Mouse (Mus musculus): ENCODE measurements around the gene Napa. TPM values are rescaled to one million over a fixed set of nuclear protein-coding genes. Genes with fewer than 3 reads are reported as not detected.
A peak's percentile ranks its signal among the peaks of the same experiment; 100 is the strongest.

Napa gene
- polyA plus RNA-seq, 1 experiment from 2014 or later = 233 TPM

DNA sequence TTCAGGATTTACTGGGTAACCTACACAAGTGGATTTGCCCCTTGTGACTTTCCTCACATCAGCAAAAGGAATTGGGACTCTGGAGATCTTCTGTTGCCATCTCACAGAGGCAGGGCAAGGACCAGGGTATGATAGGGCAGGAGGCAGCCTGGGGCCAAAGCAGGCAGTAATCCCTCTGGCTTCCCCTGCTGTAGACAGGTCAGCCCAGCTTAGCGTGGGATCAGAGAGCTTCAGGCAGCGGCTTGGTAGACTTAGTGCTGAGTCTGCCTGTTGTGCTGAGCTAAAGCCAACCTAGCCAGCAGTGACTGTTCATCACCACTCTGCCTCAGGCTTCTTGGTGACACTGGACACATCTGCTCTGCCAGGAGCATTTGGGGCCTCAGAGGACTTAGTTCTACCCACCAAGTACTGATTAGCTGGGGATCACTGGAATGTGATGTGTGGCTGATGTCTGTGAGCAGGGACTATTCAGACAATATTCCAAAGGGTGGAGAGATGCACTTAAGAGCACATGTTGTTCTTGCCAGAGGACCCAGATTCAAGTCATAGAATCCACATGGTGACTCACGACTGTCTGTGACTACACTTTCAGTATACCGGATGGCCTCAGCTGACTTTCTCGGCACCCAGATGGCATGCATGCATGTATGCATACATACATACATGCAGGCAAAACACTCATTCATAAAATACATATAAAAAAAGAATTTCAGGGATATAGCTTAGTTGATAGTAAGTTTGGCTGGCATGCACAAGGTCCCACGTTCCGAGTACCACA, 6.5 kb downstream of the Napa start:
- Histone ChIP-seq H3K9ac (ENCODE audit: low read depth, low read length) (no peak overlapping the region), H3K27ac (ENCODE audit: low read length) (no peak overlapping the region), H3K27me3 (replicated peaks; ENCODE audit: control insufficient read depth, insufficient read depth, low read length) (no peaks in the 10 kb centered on the region), H3K36me3 (ENCODE audit: control insufficient read depth, insufficient read depth, low read length) (peaks cover 18% of the 10 kb centered on the region), H3K4me1 (ENCODE audit: control insufficient read depth, insufficient read depth, low read length) (peaks cover 13% of the 10 kb centered on the region), H3K9me3 (ENCODE audit: control insufficient read depth, low read length) (no peaks in the 10 kb centered on the region), H3K4me2 (ENCODE audit: low read depth, low read length) (no peak overlapping the region), H3K4me3 (ENCODE audit: low read length) (no peak overlapping the region)
- WGBS = 93% methylated on average over 7 of the region's 7 CpGs
- ATAC-seq = no peak

DNA sequence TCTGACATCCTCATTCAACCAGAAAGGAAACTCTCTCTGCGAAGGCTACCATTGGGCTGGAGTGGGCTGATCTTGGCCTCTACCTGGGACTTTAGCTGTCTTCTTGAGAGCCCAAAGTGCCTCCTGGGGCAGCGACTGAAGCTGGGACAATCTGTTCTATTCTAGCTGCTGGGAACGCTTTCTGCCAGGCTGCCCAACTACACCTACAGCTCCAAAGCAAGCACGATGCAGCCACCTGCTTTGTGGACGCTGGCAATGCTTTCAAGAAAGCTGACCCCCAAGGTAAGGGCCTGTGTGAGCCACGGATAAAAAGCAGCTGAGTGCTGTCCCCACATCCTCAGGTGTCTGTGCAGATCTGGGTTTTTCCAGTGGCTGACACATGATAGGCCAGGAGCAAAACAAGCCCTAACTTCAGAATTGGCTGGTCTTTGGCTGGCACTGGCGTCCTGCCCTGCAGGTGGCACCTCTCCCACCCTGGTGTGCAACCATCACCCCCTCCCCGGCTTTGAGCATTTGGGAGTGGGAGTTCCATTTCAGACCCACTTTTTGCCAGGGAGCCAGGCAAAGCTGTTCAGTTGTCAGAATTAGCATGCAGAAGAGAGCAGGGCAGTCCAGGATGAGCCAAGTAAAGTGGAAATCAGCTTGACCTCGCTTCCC, 10.8 kb downstream of the Napa start:
- WGBS = 93% methylated on average over 9 of the region's 9 CpGs
- H3K4me1 ChIP-seq (ENCODE audit: control insufficient read depth, insufficient read depth, low read length) = no peaks in the 10 kb centered on the region
- H3K36me3 ChIP-seq (ENCODE audit: control insufficient read depth, insufficient read depth, low read length) = peaks cover 19% of the 10 kb centered on the region
- no peak overlapping the region for H3K4me3 ChIP-seq (ENCODE audit: low read length)
- H3K4me2 ChIP-seq (ENCODE audit: low read depth, low read length) = no peak overlapping the region
- no peaks in the 10 kb centered on the region for H3K9me3 ChIP-seq (ENCODE audit: control insufficient read depth, low read length)
- H3K9ac ChIP-seq (ENCODE audit: low read depth, low read length) = no peak overlapping the region
- no peak for ATAC-seq
- no peaks in the 10 kb centered on the region for H3K27me3 ChIP-seq (replicated peaks; ENCODE audit: control insufficient read depth, insufficient read depth, low read length)
- no peak overlapping the region for H3K27ac ChIP-seq (ENCODE audit: low read length)

GRCm38 (mm10) chr7:16110158-16110557, 11.9 kb downstream of the Napa start:
- no peak for ATAC-seq
- Histone ChIP-seq H3K4me2 (ENCODE audit: low read depth, low read length) (no peak overlapping the region), H3K36me3 (ENCODE audit: control insufficient read depth, insufficient read depth, low read length) (peaks cover 24% of the 10 kb centered on the region), H3K27me3 (replicated peaks; ENCODE audit: control insufficient read depth, insufficient read depth, low read length) (no peaks in the 10 kb centered on the region), H3K4me3 (ENCODE audit: low read length) (no peak overlapping the region), H3K27ac (ENCODE audit: low read length) (no peak overlapping the region), H3K4me1 (ENCODE audit: control insufficient read depth, insufficient read depth, low read length) (no peaks in the 10 kb centered on the region), H3K9me3 (ENCODE audit: control insufficient read depth, low read length) (no peaks in the 10 kb centered on the region), H3K9ac (ENCODE audit: low read depth, low read length) (no peak overlapping the region)
- 95% methylated on average over 8 of the region's 8 CpGs for WGBS

DNA sequence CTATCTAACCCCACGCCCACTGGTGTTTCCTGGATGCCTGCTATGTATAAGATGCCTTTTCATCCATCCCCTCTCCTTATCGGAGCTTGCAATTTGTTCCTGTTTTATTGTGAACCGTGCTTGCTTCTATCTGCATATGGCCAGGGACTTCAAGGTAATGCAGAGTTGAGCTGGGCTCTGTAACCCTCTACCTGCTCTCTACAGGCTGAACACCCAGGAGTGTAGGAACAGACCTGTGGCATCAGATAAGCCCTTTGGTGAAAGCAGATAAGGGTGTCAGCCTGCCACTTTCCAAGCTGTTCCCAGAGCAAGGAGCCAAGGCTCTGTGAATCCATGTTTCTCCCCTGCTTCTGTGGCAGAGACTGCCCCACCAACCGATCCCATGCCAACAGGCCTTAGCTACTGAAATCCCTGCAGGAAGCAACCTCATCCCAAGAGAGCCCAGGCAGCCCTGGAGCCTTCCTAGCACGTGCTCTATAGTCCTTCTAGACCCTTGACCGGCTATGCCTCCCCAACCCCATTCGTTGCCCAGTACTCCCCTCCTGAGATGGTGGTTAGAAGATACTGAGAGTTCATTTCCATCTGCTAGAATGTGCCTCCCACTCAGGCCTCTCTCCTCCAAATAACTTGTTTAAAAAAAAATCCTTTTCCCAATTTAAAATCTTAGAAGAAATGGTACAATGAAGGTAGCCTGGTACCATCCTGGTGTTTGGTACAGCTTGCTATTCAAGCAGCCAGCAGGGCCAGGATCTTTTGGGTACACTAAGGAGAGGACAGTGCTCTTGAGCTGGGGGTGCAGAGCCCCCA, 13.2 kb downstream of the Napa start:
- no peaks in the 10 kb centered on the region for H3K9me3 ChIP-seq (ENCODE audit: control insufficient read depth, low read length)
- peaks cover 34% of the 10 kb centered on the region for H3K36me3 ChIP-seq (ENCODE audit: control insufficient read depth, insufficient read depth, low read length)
- H3K4me3 ChIP-seq (ENCODE audit: low read length) = no peak overlapping the region
- no peak overlapping the region for H3K9ac ChIP-seq (ENCODE audit: low read depth, low read length)
- H3K27ac ChIP-seq (ENCODE audit: low read length) = no peak overlapping the region
- H3K4me1 ChIP-seq (ENCODE audit: control insufficient read depth, insufficient read depth, low read length) = no peaks in the 10 kb centered on the region
- no peaks in the 10 kb centered on the region for H3K27me3 ChIP-seq (replicated peaks; ENCODE audit: control insufficient read depth, insufficient read depth, low read length)
- no peak overlapping the region for H3K4me2 ChIP-seq (ENCODE audit: low read depth, low read length)
- WGBS = 93% methylated on average over 7 of the region's 7 CpGs
- ATAC-seq = no peak

DNA sequence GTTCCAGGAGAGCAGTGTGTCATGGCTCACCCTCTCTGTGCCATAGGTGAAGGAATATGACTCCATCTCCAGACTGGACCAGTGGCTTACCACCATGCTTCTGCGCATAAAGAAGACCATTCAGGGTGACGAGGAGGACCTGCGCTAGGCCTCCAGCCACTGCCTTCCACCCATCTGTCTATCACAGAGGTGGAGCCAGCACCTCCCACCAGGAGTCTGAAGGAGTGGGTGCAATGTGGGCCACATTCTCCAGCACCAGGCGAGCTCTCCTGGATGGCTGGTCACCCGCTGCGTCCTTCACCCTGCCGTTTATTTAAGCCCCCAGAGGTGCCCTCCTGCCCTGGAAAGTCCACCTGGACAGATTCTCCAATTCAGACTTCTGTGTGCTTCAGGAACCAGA, 18.2 kb downstream of the Napa start:
- H3K9me3 ChIP-seq (ENCODE audit: control insufficient read depth, low read length) = no peaks in the 10 kb centered on the region
- WGBS = 91% methylated on average over 7 of the region's 7 CpGs
- H3K9ac ChIP-seq (ENCODE audit: low read depth, low read length) = no peak overlapping the region
- ATAC-seq = no peak
- H3K27me3 ChIP-seq (replicated peaks; ENCODE audit: control insufficient read depth, insufficient read depth, low read length) = no peaks in the 10 kb centered on the region
- H3K4me3 ChIP-seq (ENCODE audit: low read length) = no peak overlapping the region
- H3K4me2 ChIP-seq (ENCODE audit: low read depth, low read length) = no peak overlapping the region
- peaks cover 4% of the 10 kb centered on the region; the same call in 1 of the 2 replicates for H3K4me1 ChIP-seq (ENCODE audit: control insufficient read depth, insufficient read depth, low read length)
- no peak overlapping the region for H3K27ac ChIP-seq (ENCODE audit: low read length)
- peaks cover 22% of the 10 kb centered on the region for H3K36me3 ChIP-seq (ENCODE audit: control insufficient read depth, insufficient read depth, low read length)

- peaks cover 19% of the 10 kb centered on the region for H3K36me3 ChIP-seq (ENCODE audit: control insufficient read depth, insufficient read depth, low read length)
- H3K9ac ChIP-seq (ENCODE audit: low read depth, low read length) = no peak overlapping the region
- 84% methylated on average over 3 of the region's 3 CpGs for WGBS
- H3K27ac ChIP-seq (ENCODE audit: low read length) = no peak overlapping the region
- no peak overlapping the region for H3K4me3 ChIP-seq (ENCODE audit: low read length)
- H3K4me2 ChIP-seq (ENCODE audit: low read depth, low read length) = no peak overlapping the region
- ATAC-seq = no peak
- no peaks in the 10 kb centered on the region for H3K27me3 ChIP-seq (replicated peaks; ENCODE audit: control insufficient read depth, insufficient read depth, low read length)
- no peaks in the 10 kb centered on the region for H3K9me3 ChIP-seq (ENCODE audit: control insufficient read depth, low read length)
- H3K4me1 ChIP-seq (ENCODE audit: control insufficient read depth, insufficient read depth, low read length) = peaks cover 4% of the 10 kb centered on the region; the same call in 1 of the 2 replicates
Measured at GRCm38 (mm10) chr7:16117100-16117499, 18.8 kb downstream of the Napa start.

DNA sequence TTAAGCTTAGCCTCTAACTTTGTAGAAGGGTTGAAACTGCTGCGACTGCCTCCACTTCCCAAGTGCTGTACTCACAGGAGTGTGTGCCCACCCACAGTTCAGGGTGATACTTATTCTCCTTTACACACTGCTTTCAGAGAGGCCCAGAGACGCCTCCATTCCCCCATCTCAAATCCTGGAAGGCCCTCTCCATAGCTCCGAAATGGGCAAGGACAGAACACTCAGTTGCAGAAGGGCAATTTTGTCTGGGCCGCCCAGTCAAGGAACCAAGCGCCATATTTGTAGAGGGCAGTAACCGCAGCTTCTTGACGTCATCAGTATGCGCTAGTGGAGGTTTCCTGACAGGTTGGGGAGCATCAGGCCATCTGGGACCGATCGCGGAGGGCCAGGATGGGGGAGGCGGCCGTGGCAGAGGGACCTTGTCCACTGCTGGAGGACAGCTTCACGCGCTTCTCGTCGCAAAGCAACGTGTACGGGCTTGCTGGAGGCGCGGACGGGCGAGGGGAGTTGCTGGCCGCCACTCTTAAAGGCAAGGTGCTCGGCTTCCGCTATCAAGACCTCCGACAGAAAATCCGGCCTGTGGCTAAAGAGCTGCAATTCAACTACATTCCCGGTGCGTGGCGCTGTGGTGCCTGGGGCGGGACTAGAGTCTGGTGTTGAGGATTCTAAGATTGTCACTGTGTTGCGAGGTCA, 21.5 kb downstream of the Napa start, which contains the start of gene Kptn:
Gene Kptn (plus strand): TSS at position 327 of the 693 bp plus-strand sequence.
- H3K4me2 ChIP-seq (ENCODE audit: low read depth, low read length) = peak within 1 kb of the TSS; percentile 48
- no peaks in the 10 kb centered on the region for H3K27me3 ChIP-seq (replicated peaks; ENCODE audit: control insufficient read depth, insufficient read depth, low read length)
- H3K4me1 ChIP-seq (ENCODE audit: control insufficient read depth, insufficient read depth, low read length) = peaks cover 4% of the 10 kb centered on the region; the same call in 1 of the 2 replicates
- H3K9ac ChIP-seq (ENCODE audit: low read depth, low read length) = peak within 1 kb of the TSS; percentile 78
- H3K27ac ChIP-seq (ENCODE audit: low read length) = peak within 1 kb of the TSS; percentile 83
- H3K4me3 ChIP-seq (ENCODE audit: low read length) = peak within 1 kb of the TSS; percentile 68
- H3K36me3 ChIP-seq (ENCODE audit: control insufficient read depth, insufficient read depth, low read length) = peaks cover 18% of the 10 kb centered on the region
- WGBS = under 1% methylated on average over 33 of the region's 33 CpGs
- peak; percentile 91 for ATAC-seq
- no peaks in the 10 kb centered on the region for H3K9me3 ChIP-seq (ENCODE audit: control insufficient read depth, low read length)

GRCm38 (mm10) chr7:16120262-16120600, 22.0 kb downstream of the Napa start:
- peak overlapping the region; percentile 68 for H3K4me3 ChIP-seq (ENCODE audit: low read length)
- 0 out of 2 replicates have a peak, but pooled peaks have one; percentile 3 for ATAC-seq
- H3K36me3 ChIP-seq (ENCODE audit: control insufficient read depth, insufficient read depth, low read length) = peaks cover 13% of the 10 kb centered on the region
- peaks cover 4% of the 10 kb centered on the region; the same call in 1 of the 2 replicates for H3K4me1 ChIP-seq (ENCODE audit: control insufficient read depth, insufficient read depth, low read length)
- peak overlapping the region; percentile 48 for H3K4me2 ChIP-seq (ENCODE audit: low read depth, low read length)
- 0 out of 2 replicates have a peak overlapping the region, but pooled peaks have one; percentile 83 for H3K27ac ChIP-seq (ENCODE audit: low read length)
- H3K27me3 ChIP-seq (replicated peaks; ENCODE audit: control insufficient read depth, insufficient read depth, low read length) = no peaks in the 10 kb centered on the region
- peak overlapping the region; percentile 78 for H3K9ac ChIP-seq (ENCODE audit: low read depth, low read length)
- 31% methylated on average over 9 of the region's 9 CpGs for WGBS
- no peaks in the 10 kb centered on the region for H3K9me3 ChIP-seq (ENCODE audit: control insufficient read depth, low read length)
